Mouse (Mus musculus) CH12.LX (cell line): ENCODE measurements at regions not wholly inside any gene's neighbourhood (a gene's known extent, or its start where the extent isn't known, plus 50 kb on each side); places are given as distances from the start of the nearest gene placed in this dataset.

Experiments used
- DNase-seq: peaks from one replicate; pipeline ENCODE4 v3.0.0-alpha.2; 2013; ENCODE audit errors: extremely low read depth
- H3K27ac ChIP-seq: 2 replicates; pipeline ENCODE4 v1.5.1; 2012; ENCODE audit warnings: low read depth, mild to moderate bottlenecking, control low read depth, moderate library complexity; ENCODE audit not compliant: insufficient read depth
- H3K27me3 ChIP-seq: replicated peaks from 2 replicates; pipeline ENCODE3; 2012; ENCODE audit warnings: inconsistent platforms
- H3K36me3 ChIP-seq, 2 experiments: replicated peaks in 1 of 2; 2 replicates each; pipeline versions ENCODE3 to v1.6.1; 2012; ENCODE audit warnings: inconsistent platforms in 1 of 2, low read length in 1 of 2, mild to moderate bottlenecking in 1 of 2, mixed read lengths in 1 of 2, moderate library complexity in 1 of 2; ENCODE audit not compliant: control insufficient read depth in 1 of 2, insufficient read depth in 1 of 2
- H3K4me1 ChIP-seq, 2 experiments: 2 replicates each; pipeline ENCODE4 v1.6.1; 2012; ENCODE audit warnings: inconsistent platforms in 1 of 2, moderate library complexity in 1 of 2; ENCODE audit not compliant: insufficient read depth in 2 of 2, control insufficient read depth in 1 of 2
- H3K4me2 ChIP-seq: 2 replicates; pipeline ENCODE4 v1.6.1; 2012; ENCODE audit warnings: low read depth, mild to moderate bottlenecking, control low read depth; ENCODE audit not compliant: poor library complexity, insufficient read depth, severe bottlenecking
- H3K4me3 ChIP-seq, 3 experiments: fragments of 150-350 bp in 1 of 3; sonication (generic) in 1 of 3; replicated peaks in 1 of 3; 2 replicates each; pipeline versions ENCODE3 to v1.5.1; 2011 to 2012; ENCODE audit warnings: low read depth in 2 of 3, low read length in 2 of 3, mild to moderate bottlenecking in 2 of 3, moderate library complexity in 2 of 3, control low read depth in 1 of 3, improper control_type of control experiment in 1 of 3, inconsistent platforms in 1 of 3, mixed read lengths in 1 of 3; ENCODE audit not compliant: poor library complexity in 1 of 3
- H3K79me2 ChIP-seq: replicated peaks from 2 replicates; pipeline ENCODE4 v1.6.1; 2012; ENCODE audit warnings: mild to moderate bottlenecking, moderate library complexity; ENCODE audit not compliant: control insufficient read depth, poor library complexity, insufficient read depth, severe bottlenecking; ENCODE audit errors: extremely low read depth
- H3K9ac ChIP-seq: 2 replicates; pipeline ENCODE4 v1.6.1; 2012; ENCODE audit warnings: low read depth, mild to moderate bottlenecking, control low read depth, moderate library complexity; ENCODE audit not compliant: insufficient read depth
- H3K9me3 ChIP-seq: replicated peaks from 2 replicates; pipeline ENCODE3; 2012; ENCODE audit warnings: low read length, inconsistent platforms, mixed read lengths
- CHD1 ChIP-seq: IDR thresholded peaks from 2 replicates; pipeline ENCODE4 v1.6.1; 2012; ENCODE audit warnings: low read depth, low read length, improper control_type of control experiment, inconsistent platforms
- CTCF ChIP-seq, 2 experiments: IDR thresholded peaks in 1 of 2; conservative IDR thresholded peaks in 1 of 2; 2 replicates each; pipeline ENCODE4 v1.5.1; 2011 to 2012; ENCODE audit warnings: low read depth in 2 of 2, low read length in 2 of 2, improper control_type of control experiment in 1 of 2, inconsistent platforms in 1 of 2, mild to moderate bottlenecking in 1 of 2, moderate library complexity in 1 of 2
- E2F4 ChIP-seq: IDR thresholded peaks from 2 replicates; pipeline ENCODE4 v1.6.1; 2011; ENCODE audit warnings: low read depth, low read length, improper control_type of control experiment; ENCODE audit not compliant: insufficient replicate concordance
- ELF1 ChIP-seq: IDR thresholded peaks from 2 replicates; pipeline ENCODE4 v1.6.1; 2014; ENCODE audit warnings: low read depth, mild to moderate bottlenecking, inconsistent platforms, low read length, improper control_type of control experiment
- EP300 ChIP-seq: IDR thresholded peaks from 2 replicates; pipeline ENCODE4 v1.6.1; 2011; ENCODE audit warnings: low read length, improper control_type of control experiment
- ETS1 ChIP-seq: conservative IDR thresholded peaks from 2 replicates; pipeline ENCODE4 v1.6.1; 2012; ENCODE audit warnings: low read depth, mild to moderate bottlenecking, inconsistent platforms, low read length, improper control_type of control experiment, moderate library complexity
- GABPA ChIP-seq: IDR thresholded peaks from 2 replicates; pipeline ENCODE4 v1.6.1; 2012; ENCODE audit warnings: low read depth, low read length, improper control_type of control experiment, inconsistent platforms; ENCODE audit not compliant: insufficient replicate concordance
- HCFC1 ChIP-seq: IDR thresholded peaks from 2 replicates; pipeline ENCODE4 v1.6.1; 2012; ENCODE audit warnings: low read depth, mild to moderate bottlenecking, inconsistent platforms, low read length, improper control_type of control experiment
- KAT2A ChIP-seq: IDR thresholded peaks from 2 replicates; pipeline ENCODE4 v1.6.1; 2012; ENCODE audit warnings: low read length, improper control_type of control experiment, inconsistent platforms; ENCODE audit not compliant: insufficient replicate concordance
- MAFK ChIP-seq: IDR thresholded peaks from 2 replicates; pipeline ENCODE4 v1.6.1; 2011; ENCODE audit warnings: low read length, improper control_type of control experiment; ENCODE audit not compliant: insufficient replicate concordance
- MAX ChIP-seq: IDR thresholded peaks from 2 replicates; pipeline ENCODE4 v1.6.1; 2011; ENCODE audit warnings: low read length, improper control_type of control experiment
- MAZ ChIP-seq: IDR thresholded peaks from 2 replicates; pipeline ENCODE4 v1.6.1; 2012; ENCODE audit warnings: low read depth, mild to moderate bottlenecking, inconsistent platforms, low read length, improper control_type of control experiment, moderate library complexity
- NELFE ChIP-seq: IDR thresholded peaks from 2 replicates; pipeline ENCODE4 v1.6.1; 2011; ENCODE audit warnings: low read depth, low read length, improper control_type of control experiment
- NRF1 ChIP-seq: IDR thresholded peaks from 2 replicates; pipeline ENCODE4 v1.6.1; 2014; ENCODE audit warnings: low read depth, mild to moderate bottlenecking, inconsistent platforms, low read length, improper control_type of control experiment, moderate library complexity
- PAX5 ChIP-seq: IDR thresholded peaks from 2 replicates; pipeline ENCODE4 v1.6.1; 2012; ENCODE audit warnings: low read length, inconsistent platforms, mixed read lengths
- POLR2A ChIP-seq: IDR thresholded peaks from 2 replicates; pipeline ENCODE4 v1.6.1; 2011; ENCODE audit warnings: low read depth, mild to moderate bottlenecking, improper control_type of control experiment, low read length
- POLR2AphosphoS2 ChIP-seq: IDR thresholded peaks from 2 replicates; pipeline ENCODE4 v1.6.1; 2011; ENCODE audit warnings: low read depth, low read length, improper control_type of control experiment
- RAD21 ChIP-seq: IDR thresholded peaks from 2 replicates; pipeline ENCODE4 v1.6.1; 2011; ENCODE audit warnings: low read depth, mild to moderate bottlenecking, low read length, improper control_type of control experiment, moderate library complexity
- RCOR1 ChIP-seq: conservative IDR thresholded peaks from 2 replicates; pipeline ENCODE4 v1.6.1; 2012; ENCODE audit warnings: low read depth, mild to moderate bottlenecking, inconsistent platforms, low read length, improper control_type of control experiment
- SIN3A ChIP-seq: IDR thresholded peaks from 2 replicates; pipeline ENCODE4 v1.6.1; 2012; ENCODE audit warnings: low read length, improper control_type of control experiment, inconsistent platforms
- SMC3 ChIP-seq: IDR thresholded peaks from 2 replicates; pipeline ENCODE4 v1.6.1; 2011; ENCODE audit warnings: low read depth, low read length, improper control_type of control experiment
- TBP ChIP-seq: conservative IDR thresholded peaks from 2 replicates; pipeline ENCODE4 v1.6.1; 2011; ENCODE audit warnings: low read depth, low read length, improper control_type of control experiment
- TCF12 ChIP-seq: IDR thresholded peaks from 2 replicates; pipeline ENCODE4 v1.6.1; 2014; ENCODE audit warnings: low read depth, mild to moderate bottlenecking, inconsistent platforms, low read length, improper control_type of control experiment
- UBTF ChIP-seq: IDR thresholded peaks from 2 replicates; pipeline ENCODE4 v1.6.1; 2012; ENCODE audit warnings: low read depth, mild to moderate bottlenecking, inconsistent platforms, low read length, improper control_type of control experiment, moderate library complexity
- ZC3H11A ChIP-seq: IDR thresholded peaks from 2 replicates; pipeline ENCODE4 v1.6.1; 2012; ENCODE audit warnings: low read depth, mild to moderate bottlenecking, inconsistent platforms, low read length, improper control_type of control experiment
- ZKSCAN1 ChIP-seq: IDR thresholded peaks from 2 replicates; pipeline ENCODE4 v1.6.1; 2012; ENCODE audit warnings: low read depth, inconsistent platforms, low read length, improper control_type of control experiment, borderline replicate concordance
- ZMIZ1 ChIP-seq: IDR thresholded peaks from 2 replicates; pipeline ENCODE4 v1.6.1; 2012; ENCODE audit warnings: low read depth, mild to moderate bottlenecking, inconsistent platforms, low read length, improper control_type of control experiment
- dilution Hi-C: fragments of 300-500 bp; cut with MboI; formaldehyde crosslinking; loops from 2 replicates; pipeline ENCODE4 v1.14.3; 2020; ENCODE audit warnings: low sequenced_read_pairs; ENCODE audit not compliant: extremely low pct_unique_long_range_greater_than_20kb, extremely low pct_ligation_motif_present
- in situ Hi-C: fragments of 300-500 bp; cut with MboI; formaldehyde crosslinking; loops from 3 replicates; pipeline ENCODE4 v1.14.3; 2019; ENCODE audit warnings: low sequenced_read_pairs, low pct_ligation_motif_present, low pct_unique_long_range_greater_than_20kb, mixed read lengths

GRCm38 (mm10) chr10:109607121-109607520 is 596.3 kb upstream of the Syt1 start:
- Histone ChIP-seq H3K4me3 (no peak overlapping the region), H3K4me1 (peaks cover 0 to 4% of the 10 kb centered on the region in 2 experiments; a peak in 1 of 4 replicates), H3K79me2 (no peaks in the 10 kb centered on the region), H3K27ac (no peak overlapping the region), H3K9ac (no peak overlapping the region), H3K4me2 (no peak overlapping the region), H3K27me3 (no peaks in the 10 kb centered on the region), H3K9me3 (no peaks in the 10 kb centered on the region), H3K36me3 (no peaks in the 10 kb centered on the region)
- no peak for DNase-seq
- in situ Hi-C loops (no loop called here), dilution Hi-C loops (no loop called here)
- no peak for TF ChIP-seq POLR2A
- no peak for TF ChIP-seq RAD21
- no peak for TF ChIP-seq HCFC1
- TF ChIP-seq MAX, result no peak
- no peak for TF ChIP-seq NELFE
- TF ChIP-seq MAZ, result no peak
- TF ChIP-seq ELF1, result no peak
- TF ChIP-seq MAFK, result no peak
- no peak for TF ChIP-seq ZC3H11A
- TF ChIP-seq PAX5, result no peak
- TF ChIP-seq CHD1, result no peak
- TF ChIP-seq POLR2AphosphoS2, result no peak
- no peak for TF ChIP-seq ZKSCAN1
- no peak for TF ChIP-seq ZMIZ1
- no peak for TF ChIP-seq TBP
- TF ChIP-seq SIN3A, result no peak
- no peak for TF ChIP-seq NRF1
- no peak for TF ChIP-seq SMC3
- no peak for TF ChIP-seq RCOR1

DNA sequence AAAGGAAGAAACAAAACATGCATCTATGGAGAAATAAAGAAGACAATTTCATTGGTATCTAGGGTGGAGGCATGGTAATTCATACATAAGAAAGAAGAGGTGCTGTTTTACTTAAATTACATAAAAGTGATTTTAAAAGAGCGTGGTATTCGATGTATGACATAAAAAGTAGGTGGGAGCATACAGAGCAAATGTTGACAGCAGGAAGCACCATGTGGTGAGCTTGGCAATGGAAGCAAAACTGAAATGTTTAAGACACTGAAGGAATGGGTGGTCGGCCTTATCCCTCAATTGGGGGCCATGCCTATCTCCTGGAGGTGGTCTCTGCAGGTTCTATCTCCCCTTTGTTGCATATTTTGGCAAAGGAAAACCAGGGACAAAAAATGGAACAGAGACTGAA is 592.5 kb upstream of the Syt1 start:
- Histone ChIP-seq H3K79me2 (no peaks in the 10 kb centered on the region), H3K27ac (no peak overlapping the region), H3K27me3 (no peaks in the 10 kb centered on the region), H3K36me3 (no peaks in the 10 kb centered on the region), H3K9ac (no peak overlapping the region), H3K4me2 (no peak overlapping the region), H3K4me3 (no peak overlapping the region), H3K9me3 (no peaks in the 10 kb centered on the region), H3K4me1 (peaks cover 0 to 4% of the 10 kb centered on the region in 2 experiments; a peak in 1 of 4 replicates)
- TF ChIP-seq E2F4 (no peak), MAZ (no peak), TCF12 (no peak), GABPA (no peak), ZMIZ1 (no peak), KAT2A (no peak), UBTF (no peak), CTCF (conservative IDR thresholded peaks at IDR 0.05 in 1 of 2, IDR thresholded peaks at IDR 0.05 in 1 of 2; ENCODE audit: low read depth in 2 of 2, low read length in 2 of 2) (no peak), EP300 (no peak), NELFE (no peak), CHD1 (no peak), ETS1 (no peak), SIN3A (no peak)
- DNase-seq, result no peak
- dilution Hi-C loops, result no loop called here
- in situ Hi-C loops, result no loop called here
